Mouse (Mus musculus) forebrain, embryonic 16.5 days (tissue): ENCODE measurements around the gene Nhp2. TPM values are rescaled to one million over a fixed set of nuclear protein-coding genes. Genes with fewer than 3 reads are reported as not detected.
A peak's percentile ranks its signal among the peaks of the same experiment; 100 is the strongest.
"Not testable (repeated sequence)": the region's sequence is repeated elsewhere in the genome, so short reads cannot be mapped to it uniquely, and the experiment has no call there.

Experiments
- ATAC-seq: fragments of 200-750 bp; cut with Nextera tagmentation; 2 replicates; pipeline ENCODE4 v1.8.0; 2017; ENCODE audit warnings: mild to moderate bottlenecking, moderate library complexity
- H3K27ac ChIP-seq: fragments of 300-500 bp; sonication (generic); 2 replicates; pipeline ENCODE4 v1.5.1; 2014; ENCODE audit warnings: low read length, control low read depth
- H3K27me3 ChIP-seq: fragments of 300-500 bp; sonication (generic); replicated peaks from 2 replicates; pipeline ENCODE4 v1.6.1; 2014; ENCODE audit warnings: low read length; ENCODE audit not compliant: control insufficient read depth, insufficient read depth
- H3K36me3 ChIP-seq: fragments of 300-500 bp; sonication (generic); 2 replicates; pipeline ENCODE4 v1.6.1; 2014; ENCODE audit not compliant: control insufficient read depth, insufficient read depth
- H3K4me1 ChIP-seq: fragments of 300-500 bp; sonication (generic); replicated peaks from 2 replicates; pipeline ENCODE4 v1.6.1; 2014; ENCODE audit warnings: low read length; ENCODE audit not compliant: control insufficient read depth, insufficient read depth
- H3K4me2 ChIP-seq: fragments of 300-500 bp; sonication (generic); 2 replicates; pipeline ENCODE4 v1.6.1; 2014; ENCODE audit warnings: mild to moderate bottlenecking, low read length, control low read depth
- H3K4me3 ChIP-seq: fragments of 300-500 bp; sonication (generic); replicated peaks from 2 replicates; pipeline ENCODE4 v1.5.1; 2014; ENCODE audit warnings: mild to moderate bottlenecking, low read length, control low read depth
- H3K9ac ChIP-seq: fragments of 300-500 bp; sonication (generic); replicated peaks from 2 replicates; pipeline ENCODE4 v1.6.1; 2014; ENCODE audit warnings: low read depth, low read length, control low read depth
- H3K9me3 ChIP-seq: fragments of 300-500 bp; sonication (generic); 2 replicates; pipeline ENCODE4 v1.6.1; 2016; ENCODE audit warnings: low read length; ENCODE audit not compliant: control insufficient read depth
- WGBS: fragments of 180-500 bp; shearing (Covaris S2); extraction: QIAGEN DNeasy Blood & Tissue Kit; methylation state at CpG from one replicate; pipeline ENCODE4 v1.1.7; 2014; 5-methylcytosine and 5-hydroxymethylcytosine counted together
- polyA plus RNA-seq: library from polyadenylated mRNA; unstranded; fragments of >200 nt; fragmentation: Nextera tagmentation; extraction: Ambion mirVana; gene quantifications from 2 replicates; pipeline ENCODE4 v1.2.1, GENCODE M21; 2015

Nhp2 gene
- polyA plus RNA-seq, 1 experiment from 2014 or later: 97.9 TPM

DNA sequence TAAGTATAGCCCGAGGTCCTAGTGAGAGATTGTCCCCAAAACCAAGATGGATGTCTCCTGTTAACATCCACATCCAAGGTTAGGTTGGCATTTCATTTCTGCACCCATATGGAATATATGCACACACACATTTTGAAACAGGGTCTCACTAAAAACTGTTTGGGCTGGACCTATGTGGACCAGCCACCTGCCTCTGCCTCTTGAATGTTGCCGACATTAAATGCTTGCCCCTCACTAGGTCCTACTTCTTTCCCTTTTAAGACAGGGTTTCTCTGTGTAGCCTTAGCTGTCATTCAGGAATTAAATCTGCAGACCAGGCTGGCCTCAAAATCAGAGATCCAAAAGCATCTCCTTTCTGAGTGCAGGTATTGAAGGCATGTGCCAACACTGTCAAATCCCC lies 22.0 kb upstream of the Nhp2 start:
- Histone ChIP-seq H3K4me2 (no peak overlapping the region), H3K36me3 (peaks cover 76% of the 10 kb centered on the region), H3K4me3 (no peak overlapping the region), H3K27me3 (no peaks in the 10 kb centered on the region), H3K9ac (no peak overlapping the region), H3K27ac (no peak overlapping the region), H3K4me1 (peaks cover 13% of the 10 kb centered on the region), H3K9me3 (no peaks in the 10 kb centered on the region)
- 76% methylated on average over 2 of the region's 2 CpGs for WGBS
- ATAC-seq: no peak

DNA sequence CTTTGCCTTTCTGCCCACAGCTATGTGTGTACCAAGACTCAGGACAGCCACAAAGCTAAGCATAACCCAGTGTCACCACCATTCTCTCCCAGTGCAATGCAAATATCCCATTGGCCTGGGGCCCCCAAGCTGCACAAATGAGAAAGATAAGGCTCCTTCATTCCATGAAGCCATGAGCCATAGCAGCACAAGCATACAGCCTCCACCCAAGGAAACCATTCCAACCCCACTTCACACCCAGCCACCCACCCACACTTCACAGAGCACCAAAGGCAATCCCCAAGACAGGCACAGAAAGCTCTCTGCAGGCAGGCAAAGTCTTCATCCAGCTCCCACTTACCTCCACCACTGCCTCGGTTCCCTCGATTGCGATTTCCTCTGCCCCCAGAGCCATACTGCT lies 17.3 kb upstream of the Nhp2 start:
- no peak for ATAC-seq
- Histone ChIP-seq H3K4me1 (peaks cover 41% of the 10 kb centered on the region), H3K9me3 (no peaks in the 10 kb centered on the region), H3K27ac (no peak overlapping the region), H3K4me3 (no peak overlapping the region), H3K36me3 (peaks cover 62% of the 10 kb centered on the region), H3K9ac (no peak overlapping the region), H3K4me2 (no peak overlapping the region), H3K27me3 (no peaks in the 10 kb centered on the region)
- WGBS: 82% methylated on average over 3 of the region's 3 CpGs

DNA sequence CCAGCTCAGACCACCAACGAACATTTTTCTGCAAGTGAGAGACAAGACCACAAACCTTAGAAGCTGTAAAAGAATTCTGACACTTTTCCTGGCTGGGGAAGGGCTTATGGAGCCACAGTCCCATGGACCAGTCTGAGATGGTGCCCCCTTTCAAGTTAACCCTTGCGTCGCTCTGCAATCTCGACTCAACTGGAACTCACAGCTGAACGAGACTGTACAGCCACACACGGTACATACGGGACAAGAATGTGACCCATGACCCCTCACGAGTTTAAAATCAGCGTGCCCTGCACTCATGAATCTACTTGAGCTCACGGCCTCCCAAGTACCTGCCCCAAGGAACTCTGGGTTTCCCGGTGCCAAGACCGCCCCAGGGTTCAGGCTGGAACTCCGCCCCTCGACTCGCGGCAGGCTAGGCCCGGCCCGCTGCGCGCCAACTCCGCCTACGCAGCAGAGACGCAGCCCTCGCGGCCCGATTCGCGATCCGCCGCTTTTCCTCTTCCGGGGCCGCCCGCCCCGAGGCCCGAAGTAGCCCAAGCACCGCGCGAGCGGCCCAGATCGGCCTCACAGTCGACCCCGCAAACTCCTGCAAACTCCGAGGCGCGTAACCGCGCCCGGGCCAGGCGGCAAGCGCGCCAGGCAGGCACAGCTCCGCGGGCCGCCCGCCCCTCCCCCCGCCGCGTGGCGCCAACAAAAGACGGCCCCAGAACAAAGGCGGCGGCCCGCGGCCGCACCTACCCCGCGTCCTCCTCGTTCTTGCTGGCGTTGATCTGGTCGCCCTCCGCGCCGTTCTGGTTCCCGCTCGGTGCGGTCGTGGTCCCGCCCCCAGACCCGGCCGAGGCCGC lies 13.7 kb upstream of the Nhp2 start:
- peaks cover 38% of the 10 kb centered on the region for H3K36me3 ChIP-seq
- peak overlapping the region; percentile 71 for H3K4me3 ChIP-seq
- under 1% methylated on average over 66 of the region's 81 CpGs for WGBS
- no peaks in the 10 kb centered on the region for H3K27me3 ChIP-seq
- H3K9me3 ChIP-seq: no peaks in the 10 kb centered on the region
- peaks cover 46% of the 10 kb centered on the region for H3K4me1 ChIP-seq
- ATAC-seq: peak; percentile 61
- peak overlapping the region; percentile 59 for H3K4me2 ChIP-seq
- peak overlapping the region; percentile 93 for H3K27ac ChIP-seq
- peak overlapping the region; percentile 97 for H3K9ac ChIP-seq

DNA sequence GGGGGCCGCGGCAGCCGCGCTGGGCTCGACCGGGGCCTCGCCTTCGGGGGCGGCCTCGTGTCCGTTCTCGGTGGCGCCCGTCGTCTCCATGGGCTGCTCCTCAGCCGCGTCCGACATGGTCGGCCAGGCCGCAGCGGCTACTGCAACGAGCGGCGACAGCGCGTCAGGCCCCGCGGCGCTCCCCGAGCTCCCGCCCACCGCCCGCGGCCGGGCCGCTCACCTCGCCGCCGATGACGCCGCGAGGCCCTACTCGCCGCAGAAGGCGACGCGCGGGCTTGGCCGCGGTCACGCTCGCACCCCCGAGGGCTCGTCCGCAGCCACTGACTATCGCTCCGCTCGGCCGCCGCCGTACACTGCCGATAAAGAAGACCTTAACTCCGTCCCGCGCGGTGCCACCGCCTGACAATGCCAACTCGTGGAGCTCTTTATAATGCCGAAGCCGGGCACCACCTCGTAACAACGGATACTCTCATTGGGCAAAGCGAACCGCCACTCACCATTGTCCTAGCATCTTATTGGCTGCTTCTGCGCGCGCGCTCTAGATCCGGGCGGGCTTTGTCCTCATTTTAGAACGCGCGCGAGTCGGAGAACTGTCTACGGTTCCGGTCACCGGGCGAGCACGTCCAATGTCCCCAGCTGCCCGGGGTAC lies 13.0 kb upstream of the Nhp2 start, which contains the start of gene Hnrnpab:
Gene Hnrnpab (minus strand): TSS at position 401 of the 649 bp plus-strand sequence.
- peak; percentile 96 for ATAC-seq
- WGBS: under 1% methylated on average over 87 of the region's 91 CpGs

DNA sequence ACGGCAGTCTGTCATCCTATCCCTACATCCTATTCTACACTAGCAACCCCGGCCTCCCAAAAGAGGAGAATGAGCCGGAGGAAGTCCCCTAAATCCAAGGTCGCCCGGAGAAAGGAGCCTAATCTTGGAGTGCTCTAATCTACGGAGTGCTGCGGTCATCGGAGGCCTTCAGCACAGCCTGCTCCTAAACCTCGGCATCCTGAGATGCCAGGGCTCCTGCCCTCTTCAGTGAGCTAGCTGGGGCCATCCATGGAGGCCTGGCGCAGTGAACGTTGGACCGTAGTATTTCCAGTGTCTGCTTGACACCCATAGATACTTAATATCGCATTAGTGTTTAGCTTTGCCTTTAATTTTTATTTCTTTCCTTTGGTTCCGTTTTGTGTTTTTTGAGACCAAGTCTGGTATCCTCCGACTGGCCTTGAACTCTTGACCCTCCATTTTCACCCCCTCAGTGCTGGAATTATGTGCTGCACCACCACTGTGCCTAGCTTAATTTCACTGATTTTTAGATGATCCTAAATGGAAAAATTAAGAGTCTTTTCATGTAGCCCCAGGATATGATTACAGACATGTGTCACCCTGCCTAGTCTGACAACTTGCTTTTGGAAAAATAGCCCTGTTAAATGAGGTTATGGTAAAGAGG lies 12.3 kb upstream of the Nhp2 start:
- Histone ChIP-seq H3K9ac (peak overlapping the region; percentile 86), H3K4me3 (peak overlapping the region; percentile 71), H3K27me3 (no peaks in the 10 kb centered on the region), H3K36me3 (peaks cover 24% of the 10 kb centered on the region), H3K4me1 (peaks cover 37% of the 10 kb centered on the region), H3K27ac (peak overlapping the region; percentile 90), H3K4me2 (peak overlapping the region; percentile 85), H3K9me3 (no peaks in the 10 kb centered on the region)
- peak; percentile 51; the same call in 1 of the 2 replicates for ATAC-seq
- 10% methylated on average over 15 of the region's 15 CpGs for WGBS

More for the DNA sequence above, 13.0 kb upstream of the Nhp2 start, which contains the start of gene Hnrnpab:
- H3K4me1 ChIP-seq: peaks cover 40% of the 10 kb centered on the region
- H3K27me3 ChIP-seq: no peaks in the 10 kb centered on the region
- peak within 1 kb of the TSS; percentile 85 for H3K4me2 ChIP-seq
- peak within 1 kb of the TSS; percentile 97 for H3K9ac ChIP-seq
- H3K27ac ChIP-seq: peak within 1 kb of the TSS; percentile 93
- peak within 1 kb of the TSS; percentile 71 for H3K4me3 ChIP-seq
- H3K36me3 ChIP-seq: peaks cover 31% of the 10 kb centered on the region
- no peaks in the 10 kb centered on the region for H3K9me3 ChIP-seq

DNA sequence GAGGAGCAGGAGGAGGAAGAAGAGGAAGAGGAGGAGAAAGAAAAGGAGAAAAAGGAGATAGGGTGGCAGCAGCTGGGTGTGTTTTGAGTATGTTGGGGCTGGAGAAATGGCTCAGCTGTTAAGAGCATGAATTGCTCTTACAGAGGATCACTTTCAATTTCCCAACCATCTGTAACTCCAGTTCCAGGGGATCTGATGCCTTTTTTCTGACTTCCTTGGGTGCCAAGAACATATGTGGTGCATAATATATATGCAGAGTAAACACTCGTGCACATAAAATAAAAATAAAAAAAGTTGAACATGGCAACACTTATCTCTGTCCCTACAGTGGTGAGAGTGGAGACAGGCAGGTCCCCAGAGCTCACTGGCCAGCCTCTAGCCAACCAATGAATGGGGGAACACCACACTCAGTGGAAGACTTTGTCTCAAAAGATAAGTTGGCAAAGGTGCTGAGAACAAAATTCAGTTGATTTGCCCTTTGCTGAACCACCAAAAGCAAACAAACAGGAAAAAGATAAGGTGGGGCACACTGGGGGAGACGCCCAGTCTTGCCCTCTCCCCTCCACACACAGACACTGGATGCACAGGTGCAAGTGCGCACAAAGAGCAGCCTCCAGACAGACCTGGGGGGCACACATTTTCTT lies 10.1 kb upstream of the Nhp2 start:
- H3K27ac ChIP-seq: no peak overlapping the region

DNA sequence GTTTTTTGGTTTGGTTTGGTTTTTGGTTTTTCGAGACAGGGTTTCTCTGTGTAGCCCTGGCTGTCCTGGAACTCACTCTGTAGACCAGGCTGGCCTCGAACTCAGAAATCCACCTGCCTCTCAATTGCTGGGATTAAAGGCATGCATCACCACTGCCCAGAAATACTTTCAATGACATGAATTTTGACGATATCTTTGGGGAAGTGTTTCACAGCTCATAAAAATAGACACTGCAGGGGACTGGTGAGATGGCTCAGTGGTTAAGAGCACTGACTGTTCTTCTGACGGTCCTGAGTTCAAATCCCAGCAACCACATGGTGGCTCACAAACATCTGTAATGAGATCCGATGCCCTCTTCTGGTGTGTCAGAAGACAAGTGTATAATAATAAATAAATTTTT lies 9.6 kb upstream of the Nhp2 start:
- not testable (repeated sequence) for H3K9ac ChIP-seq, H3K27me3 ChIP-seq, H3K4me2 ChIP-seq, H3K27ac ChIP-seq, H3K4me3 ChIP-seq, H3K9me3 ChIP-seq, H3K36me3 ChIP-seq, ATAC-seq
- peaks cover 11% of the 10 kb centered on the region for H3K4me1 ChIP-seq
- 89% methylated on average over 5 of the region's 5 CpGs for WGBS

More for the DNA sequence above, 10.1 kb upstream of the Nhp2 start:
- H3K36me3 ChIP-seq: peaks cover 4% of the 10 kb centered on the region; the same call in 1 of the 2 replicates
- H3K27me3 ChIP-seq: no peaks in the 10 kb centered on the region
- WGBS: 79% methylated on average over 3 of the region's 3 CpGs
- no peak overlapping the region for H3K4me3 ChIP-seq
- no peaks in the 10 kb centered on the region for H3K9me3 ChIP-seq
- H3K9ac ChIP-seq: no peak overlapping the region
- no peak for ATAC-seq
- peaks cover 16% of the 10 kb centered on the region for H3K4me1 ChIP-seq
- no peak overlapping the region for H3K4me2 ChIP-seq

DNA sequence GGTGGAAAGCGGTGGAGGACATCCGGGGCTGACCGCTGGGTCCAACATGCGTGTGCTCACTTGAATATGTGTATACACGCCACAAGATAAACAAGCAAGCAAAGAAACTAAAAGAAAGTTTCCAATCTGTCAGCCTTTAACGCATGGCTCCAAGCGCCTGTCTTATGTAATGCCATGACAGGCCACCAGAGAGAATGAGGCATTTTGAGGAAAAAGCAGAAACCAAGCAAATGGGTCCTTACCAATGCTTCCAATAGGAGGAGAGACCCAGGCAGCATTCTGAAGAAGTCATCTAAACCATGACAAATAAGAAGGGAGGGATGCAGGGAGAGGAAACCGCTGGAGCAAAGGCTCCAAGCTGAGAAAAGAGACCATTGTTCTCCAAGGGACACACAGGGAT lies 5.3 kb upstream of the Nhp2 start:
- H3K4me1 ChIP-seq: peaks cover 10% of the 10 kb centered on the region
- no peak for ATAC-seq
- no peaks in the 10 kb centered on the region for H3K9me3 ChIP-seq
- H3K36me3 ChIP-seq: no peaks in the 10 kb centered on the region
- H3K27ac ChIP-seq: no peak overlapping the region
- no peaks in the 10 kb centered on the region for H3K27me3 ChIP-seq
- 80% methylated on average over 8 of the region's 8 CpGs for WGBS
- no peak overlapping the region for H3K4me3 ChIP-seq
- no peak overlapping the region for H3K4me2 ChIP-seq
- H3K9ac ChIP-seq: no peak overlapping the region
